Mouse (Mus musculus): ENCODE data around the gene Hgf. TPM values are rescaled to one million over a fixed set of nuclear protein-coding genes. Genes with fewer than 3 reads are reported as not detected.

Gene Hgf
- 2.6 and 3.3 TPM in 2 replicates for polyA plus RNA-seq (2015; fragmentation: Nextera tagmentation; extraction: Ambion mirVana)

GRCm38 (mm10) chr5:16553304-16554047 lies at the start of gene Hgf:
TSS of gene Hgf (plus strand) at chr5:16553495.
- peak; percentile 50 for ATAC-seq (ENCODE audit: low read depth)
- Histone ChIP-seq H3K4me2 (ENCODE audit: low read depth, low read length) (peak within 1 kb of the TSS; percentile 37), H3K36me3 (ENCODE audit: control insufficient read depth, insufficient read depth) (no peaks in the 10 kb centered on the region), H3K4me1 (ENCODE audit: control insufficient read depth, low read depth, low read length) (no peaks in the 10 kb centered on the region; the same call in 1 of the 2 replicates), H3K27me3 (ENCODE audit: control insufficient read depth, insufficient read depth, low read depth, low read length) (no peaks in the 10 kb centered on the region), H3K4me3 (ENCODE audit: low read depth, low read length) (peak within 1 kb of the TSS; percentile 41), H3K9me3 (replicated peaks; ENCODE audit: control insufficient read depth, low read length) (no peaks in the 10 kb centered on the region), H3K27ac (ENCODE audit: low read length) (0 out of 2 replicates have a peak within 1 kb of the TSS, but pooled peaks have one; percentile 19), H3K9ac (ENCODE audit: low read depth, low read length) (no peak within 1 kb of the TSS)
- WGBS (ENCODE audit: insufficient replicate concordance), result 3% methylated on average over 16 of the region's 16 CpGs

GRCm38 (mm10) chr5:16506702-16507350 lies 46.5 kb upstream of the Hgf start:
- Histone ChIP-seq H3K4me3 (ENCODE audit: low read depth, low read length) (no peak overlapping the region), H3K36me3 (ENCODE audit: control insufficient read depth, insufficient read depth) (no peaks in the 10 kb centered on the region), H3K27me3 (ENCODE audit: control insufficient read depth, insufficient read depth, low read depth, low read length) (no peaks in the 10 kb centered on the region), H3K9ac (ENCODE audit: low read depth, low read length) (no peak overlapping the region), H3K4me1 (ENCODE audit: control insufficient read depth, low read depth, low read length) (no peaks in the 10 kb centered on the region), H3K9me3 (replicated peaks; ENCODE audit: control insufficient read depth, low read length) (no peaks in the 10 kb centered on the region), H3K27ac (ENCODE audit: low read length) (no peak overlapping the region), H3K4me2 (ENCODE audit: low read depth, low read length) (no peak overlapping the region)
- WGBS (ENCODE audit: insufficient replicate concordance), result 51% methylated on average over 4 of the region's 4 CpGs
- ATAC-seq (ENCODE audit: low read depth), result no peak

GRCm38 (mm10) chr5:16531619-16532277 lies 21.5 kb upstream of the Hgf start:
- no peak overlapping the region for H3K4me2 ChIP-seq (ENCODE audit: low read depth, low read length)
- H3K4me1 ChIP-seq (ENCODE audit: control insufficient read depth, low read depth, low read length), result no peaks in the 10 kb centered on the region
- H3K4me3 ChIP-seq (ENCODE audit: low read depth, low read length), result no peak overlapping the region
- no peak overlapping the region for H3K27ac ChIP-seq (ENCODE audit: low read length)
- ATAC-seq (ENCODE audit: low read depth), result no peak
- no peak overlapping the region for H3K9ac ChIP-seq (ENCODE audit: low read depth, low read length)
- no peaks in the 10 kb centered on the region for H3K27me3 ChIP-seq (ENCODE audit: control insufficient read depth, insufficient read depth, low read depth, low read length)
- 64% methylated on average over 3 of the region's 3 CpGs for WGBS (ENCODE audit: insufficient replicate concordance)
- H3K9me3 ChIP-seq (replicated peaks; ENCODE audit: control insufficient read depth, low read length), result no peaks in the 10 kb centered on the region
- no peaks in the 10 kb centered on the region for H3K36me3 ChIP-seq (ENCODE audit: control insufficient read depth, insufficient read depth)

GRCm38 (mm10) chr5:16538067-16538466 lies 15.2 kb upstream of the Hgf start:
- Histone ChIP-seq H3K4me1 (ENCODE audit: control insufficient read depth, low read depth, low read length) (no peaks in the 10 kb centered on the region), H3K36me3 (ENCODE audit: control insufficient read depth, insufficient read depth) (no peaks in the 10 kb centered on the region), H3K9me3 (replicated peaks; ENCODE audit: control insufficient read depth, low read length) (no peaks in the 10 kb centered on the region), H3K27me3 (ENCODE audit: control insufficient read depth, insufficient read depth, low read depth, low read length) (no peaks in the 10 kb centered on the region), H3K9ac (ENCODE audit: low read depth, low read length) (no peak overlapping the region), H3K27ac (ENCODE audit: low read length) (no peak overlapping the region), H3K4me2 (ENCODE audit: low read depth, low read length) (no peak overlapping the region), H3K4me3 (ENCODE audit: low read depth, low read length) (no peak overlapping the region)
- no peak for ATAC-seq (ENCODE audit: low read depth)
- WGBS (ENCODE audit: insufficient replicate concordance), result 35% methylated on average over 2 of the region's 2 CpGs

GRCm38 (mm10) chr5:16541561-16542116 lies 11.7 kb upstream of the Hgf start:
- 9% methylated on average over 2 of the region's 2 CpGs for WGBS (ENCODE audit: insufficient replicate concordance)
- H3K9ac ChIP-seq (ENCODE audit: low read depth, low read length), result no peak overlapping the region
- no peak overlapping the region for H3K27ac ChIP-seq (ENCODE audit: low read length)
- no peaks in the 10 kb centered on the region for H3K27me3 ChIP-seq (ENCODE audit: control insufficient read depth, insufficient read depth, low read depth, low read length)
- H3K4me2 ChIP-seq (ENCODE audit: low read depth, low read length), result no peak overlapping the region
- H3K4me1 ChIP-seq (ENCODE audit: control insufficient read depth, low read depth, low read length), result no peaks in the 10 kb centered on the region
- no peaks in the 10 kb centered on the region for H3K9me3 ChIP-seq (replicated peaks; ENCODE audit: control insufficient read depth, low read length)
- no peaks in the 10 kb centered on the region for H3K36me3 ChIP-seq (ENCODE audit: control insufficient read depth, insufficient read depth)
- no peak overlapping the region for H3K4me3 ChIP-seq (ENCODE audit: low read depth, low read length)
- ATAC-seq (ENCODE audit: low read depth), result no peak

- ATAC-seq (ENCODE audit: low read depth), result no peak
- no peak overlapping the region for H3K4me2 ChIP-seq (ENCODE audit: low read depth, low read length)
- no peak overlapping the region for H3K9ac ChIP-seq (ENCODE audit: low read depth, low read length)
- 32% methylated on average over 3 of the region's 3 CpGs for WGBS (ENCODE audit: insufficient replicate concordance)
- no peaks in the 10 kb centered on the region for H3K4me1 ChIP-seq (ENCODE audit: control insufficient read depth, low read depth, low read length)
- no peaks in the 10 kb centered on the region for H3K9me3 ChIP-seq (replicated peaks; ENCODE audit: control insufficient read depth, low read length)
- no peaks in the 10 kb centered on the region for H3K36me3 ChIP-seq (ENCODE audit: control insufficient read depth, insufficient read depth)
- no peak overlapping the region for H3K27ac ChIP-seq (ENCODE audit: low read length)
- H3K27me3 ChIP-seq (ENCODE audit: control insufficient read depth, insufficient read depth, low read depth, low read length), result no peaks in the 10 kb centered on the region
- no peak overlapping the region for H3K4me3 ChIP-seq (ENCODE audit: low read depth, low read length)
Measured at GRCm38 (mm10) chr5:16547490-16547889, 5.8 kb upstream of the Hgf start.

- H3K4me1 ChIP-seq (ENCODE audit: control insufficient read depth, low read depth, low read length), result no peaks in the 10 kb centered on the region; the same call in 1 of the 2 replicates
- WGBS (ENCODE audit: insufficient replicate concordance), result 30% methylated on average over 4 of the region's 4 CpGs
- no peak overlapping the region for H3K4me3 ChIP-seq (ENCODE audit: low read depth, low read length)
- H3K27me3 ChIP-seq (ENCODE audit: control insufficient read depth, insufficient read depth, low read depth, low read length), result no peaks in the 10 kb centered on the region
- no peak overlapping the region for H3K27ac ChIP-seq (ENCODE audit: low read length)
- no peak overlapping the region for H3K9ac ChIP-seq (ENCODE audit: low read depth, low read length)
- H3K36me3 ChIP-seq (ENCODE audit: control insufficient read depth, insufficient read depth), result no peaks in the 10 kb centered on the region
- no peak for ATAC-seq (ENCODE audit: low read depth)
- peak overlapping the region; percentile 37; the same call in 1 of the 2 replicates for H3K4me2 ChIP-seq (ENCODE audit: low read depth, low read length)
- no peaks in the 10 kb centered on the region for H3K9me3 ChIP-seq (replicated peaks; ENCODE audit: control insufficient read depth, low read length)
Measured at GRCm38 (mm10) chr5:16552647-16553046, 648 bp upstream of the Hgf start.

- Histone ChIP-seq H3K9me3 (replicated peaks; ENCODE audit: control insufficient read depth, low read length) (no peaks in the 10 kb centered on the region), H3K4me2 (ENCODE audit: low read depth, low read length) (no peak overlapping the region), H3K27ac (ENCODE audit: low read length) (no peak overlapping the region), H3K4me1 (ENCODE audit: control insufficient read depth, low read depth, low read length) (no peaks in the 10 kb centered on the region), H3K36me3 (ENCODE audit: control insufficient read depth, insufficient read depth) (no peaks in the 10 kb centered on the region), H3K4me3 (ENCODE audit: low read depth, low read length) (no peak overlapping the region), H3K27me3 (ENCODE audit: control insufficient read depth, insufficient read depth, low read depth, low read length) (no peaks in the 10 kb centered on the region), H3K9ac (ENCODE audit: low read depth, low read length) (no peak overlapping the region)
- 77% methylated on average over 3 of the region's 3 CpGs for WGBS (ENCODE audit: insufficient replicate concordance)
- no peak for ATAC-seq (ENCODE audit: low read depth)
Measured at GRCm38 (mm10) chr5:16560247-16560646, 7.0 kb downstream of the Hgf start.

All from liver, embryonic 16.5 days (tissue).